Mouse (Mus musculus): Measurements from ENCODE around the gene Col4a6. TPM values are rescaled to one million over a fixed set of nuclear protein-coding genes. Genes with fewer than 3 reads are reported as not detected.

The Col4a6 gene
- 3.8 and 4.8 TPM in 2 replicates for polyA plus RNA-seq (2012; rRNA removed; ENCODE audit: low replicate concordance)

GRCm38 (mm10) chrX:141473470-141474302, at the start of gene Col4a6:
Col4a6 (minus strand) TSS chrX:141474076.

GRCm38 (mm10) chrX:141475110-141475509, 1.2 kb upstream of the Col4a6 start, which contains the start of gene Col4a5:
Col4a5 (plus strand) TSS chrX:141475385.

Other genes starting within 250 kb of the Col4a6 start
- 4.6 and 8.8 TPM in 2 replicates for gene Col4a5, start 1.3 kb upstream of the Col4a6 start, polyA plus RNA-seq (2012; rRNA removed; ENCODE audit: low replicate concordance)